Mouse (Mus musculus): ENCODE measurements around the gene Slc12a5. TPM values are rescaled to one million over a fixed set of nuclear protein-coding genes. Genes with fewer than 3 reads are reported as not detected.

The Slc12a5 gene
- total and polyA plus RNA-seq, 2 experiments from 2014 or later, result 41.6 to 139 TPM

DNA sequence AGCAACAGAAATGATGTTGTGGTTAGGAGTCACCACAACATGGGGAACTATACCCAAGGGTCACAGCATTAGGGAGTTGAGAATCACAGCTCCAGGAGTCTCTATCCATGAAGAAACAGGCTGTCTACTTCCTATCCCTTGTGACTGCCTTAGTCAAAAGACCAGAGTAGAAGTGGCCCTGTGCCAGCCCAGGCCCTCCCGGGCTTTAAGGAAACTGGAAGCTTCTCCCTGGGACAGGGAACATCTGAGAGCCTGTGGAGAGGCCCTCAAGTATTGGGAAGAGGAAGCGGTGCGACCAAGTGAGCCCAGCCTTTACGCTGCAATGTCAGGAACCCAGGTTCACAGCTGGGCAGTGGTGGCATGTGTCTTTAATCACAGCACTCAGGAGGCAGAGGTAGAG, 24.6 kb upstream of the Slc12a5 start:
- no peak for ATAC-seq
- peaks cover 21% of the 10 kb centered on the region for H3K4me1 ChIP-seq (ENCODE audit: insufficient read depth)
- no peak overlapping the region for H3K27ac ChIP-seq (ENCODE audit: low read depth, low read length)
- DNase-seq, result no peak
- H3K4me2 ChIP-seq (ENCODE audit: low read depth), result no peak overlapping the region
- 73% methylated on average over 4 of the region's 4 CpGs for WGBS
- no peaks in the 10 kb centered on the region for H3K27me3 ChIP-seq (ENCODE audit: insufficient read depth, low read length)
- no peak overlapping the region for H3K9ac ChIP-seq
- H3K9me3 ChIP-seq (ENCODE audit: low read length), result no peaks in the 10 kb centered on the region
- no peak for TF ChIP-seq CTCF (IDR thresholded peaks at IDR 0.05; ENCODE audit: low read depth)
- no peaks in the 10 kb centered on the region for H3K36me3 ChIP-seq (ENCODE audit: insufficient read depth)
- no peak overlapping the region for H3K4me3 ChIP-seq (ENCODE audit: low read depth, low read length)

DNA sequence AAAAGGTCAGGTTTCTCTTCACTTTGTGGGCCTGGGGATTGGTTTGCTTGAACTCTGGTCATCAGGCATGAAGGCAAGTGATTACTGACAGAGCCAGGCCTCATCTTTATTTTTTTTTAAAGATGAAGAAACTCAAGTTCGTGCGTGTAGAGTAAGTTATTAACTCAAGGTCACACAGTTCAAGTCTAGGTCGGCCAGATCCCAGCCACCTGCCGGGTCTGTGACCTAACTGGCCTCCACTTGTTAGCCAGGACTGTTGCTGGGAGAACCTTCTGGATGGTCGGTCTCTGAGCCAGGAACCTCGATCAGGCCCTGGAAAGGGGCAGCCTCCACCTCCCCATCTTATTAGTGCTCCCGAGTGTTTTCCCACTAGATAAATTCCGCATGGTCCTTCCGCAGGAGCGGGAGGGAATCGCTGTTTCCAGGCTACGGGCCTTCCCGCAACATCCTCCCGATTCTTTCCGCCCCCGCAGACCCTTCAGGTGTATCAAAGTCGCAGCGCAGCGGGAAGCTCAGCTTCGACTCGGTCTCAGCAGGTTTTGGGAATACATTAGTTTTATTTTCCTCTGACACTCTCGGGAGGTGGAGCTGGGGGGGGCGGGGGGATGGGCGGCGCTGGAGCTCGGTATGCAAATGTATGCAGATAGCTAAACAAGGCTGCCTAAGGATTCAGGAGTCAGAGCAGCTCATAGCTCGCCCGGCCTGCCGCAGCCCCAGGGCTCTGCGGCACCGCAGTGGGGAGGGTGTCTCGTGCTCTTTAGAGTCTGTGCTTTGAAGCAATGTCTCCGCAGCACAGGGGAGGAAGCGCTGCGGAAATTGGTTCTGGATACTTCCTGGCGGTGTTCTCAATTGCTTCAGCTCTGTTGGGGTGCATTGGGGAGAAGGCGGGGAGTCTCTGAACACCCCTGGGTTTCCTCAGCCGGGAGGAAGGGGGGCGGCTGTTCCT, 22.2 kb upstream of the Slc12a5 start:
- Histone ChIP-seq H3K27ac (ENCODE audit: low read depth, low read length) (peak overlapping the region; percentile 81), H3K36me3 (ENCODE audit: insufficient read depth) (no peaks in the 10 kb centered on the region), H3K4me3 (ENCODE audit: low read depth, low read length) (peak overlapping the region; percentile 40), H3K9me3 (ENCODE audit: low read length) (no peaks in the 10 kb centered on the region), H3K9ac (peak overlapping the region; percentile 55), H3K4me1 (ENCODE audit: insufficient read depth) (peaks cover 21% of the 10 kb centered on the region), H3K4me2 (ENCODE audit: low read depth) (peak overlapping the region; percentile 71), H3K27me3 (ENCODE audit: insufficient read depth, low read length) (no peaks in the 10 kb centered on the region)
- DNase-seq (peak; percentile 79), ATAC-seq (peak; percentile 96)
- 4% methylated on average over 39 of the region's 39 CpGs for WGBS
- TF ChIP-seq CTCF (IDR thresholded peaks at IDR 0.05; ENCODE audit: low read depth), result no peak

DNA sequence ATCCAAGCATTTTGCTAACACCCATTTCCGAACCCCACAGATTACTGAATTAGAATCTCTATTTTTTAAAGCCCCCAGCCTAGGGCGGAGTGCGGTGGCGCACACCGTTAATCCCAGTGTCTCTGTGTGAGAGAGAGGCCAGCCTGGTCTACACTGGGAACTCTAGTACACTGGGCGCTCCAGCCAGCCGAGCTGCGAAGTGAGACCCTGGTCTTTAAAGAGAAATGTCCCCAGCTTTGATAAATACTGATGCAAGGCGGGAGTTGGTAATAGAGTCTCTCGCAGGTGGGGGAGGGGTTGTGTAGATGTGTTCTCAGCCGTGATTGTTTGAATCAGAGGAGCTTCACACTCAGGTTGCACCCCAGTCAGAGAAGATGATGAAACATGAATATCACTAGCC, 21.5 kb upstream of the Slc12a5 start:
- H3K9me3 ChIP-seq (ENCODE audit: low read length), result no peaks in the 10 kb centered on the region
- H3K27me3 ChIP-seq (ENCODE audit: insufficient read depth, low read length), result no peaks in the 10 kb centered on the region
- peak overlapping the region; percentile 55 for H3K9ac ChIP-seq
- TF ChIP-seq CTCF (IDR thresholded peaks at IDR 0.05; ENCODE audit: low read depth), result no peak
- no peaks in the 10 kb centered on the region for H3K36me3 ChIP-seq (ENCODE audit: insufficient read depth)
- 1% methylated on average over 11 of the region's 11 CpGs for WGBS
- peak overlapping the region; percentile 81 for H3K27ac ChIP-seq (ENCODE audit: low read depth, low read length)
- DNase-seq (peak; percentile 57), ATAC-seq (peak; percentile 58)
- peak overlapping the region; percentile 40 for H3K4me3 ChIP-seq (ENCODE audit: low read depth, low read length)
- H3K4me2 ChIP-seq (ENCODE audit: low read depth), result peak overlapping the region; percentile 71
- H3K4me1 ChIP-seq (ENCODE audit: insufficient read depth), result peaks cover 21% of the 10 kb centered on the region

DNA sequence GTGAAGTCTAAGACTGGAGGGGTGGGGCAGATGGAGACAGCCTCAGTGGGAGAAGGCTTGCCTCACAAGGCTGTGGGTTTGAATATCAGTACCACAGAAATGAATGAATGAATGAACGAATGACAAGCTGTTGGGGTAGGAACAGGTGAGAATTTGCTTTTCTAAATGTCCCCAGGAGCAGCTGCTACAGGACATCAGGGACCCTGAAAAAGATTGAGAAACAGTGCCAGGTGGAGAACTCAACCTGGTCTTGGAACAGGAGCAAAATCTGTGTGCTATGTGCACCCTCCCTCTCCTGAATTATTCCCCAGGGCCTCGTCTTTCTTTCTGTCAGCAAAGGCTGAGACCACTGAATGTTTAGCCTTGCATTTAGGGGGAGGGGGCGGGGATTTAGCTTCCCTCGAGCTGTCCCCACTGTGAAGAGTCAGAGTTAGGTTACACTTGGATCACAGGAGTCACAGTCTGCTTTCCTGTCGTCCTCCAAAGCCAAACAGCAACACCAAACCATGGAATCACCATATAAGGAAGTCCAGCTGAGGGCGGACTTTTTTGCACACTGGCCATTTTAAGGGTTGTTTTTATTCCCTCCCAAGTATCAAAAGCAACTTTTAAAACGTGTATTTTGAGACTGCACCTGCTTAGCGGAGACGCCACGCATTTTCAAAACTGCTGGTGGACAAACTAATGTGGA, 20.3 kb upstream of the Slc12a5 start, which contains the start of gene Mmp9:
Gene Mmp9, plus strand, starts transcription at position 641 of the 691 bp plus-strand sequence.
- ATAC-seq, result no peak
- DNase-seq, result no peak
- H3K4me1 ChIP-seq (ENCODE audit: insufficient read depth), result peaks cover 21% of the 10 kb centered on the region
- peak within 1 kb of the TSS; percentile 81 for H3K27ac ChIP-seq (ENCODE audit: low read depth, low read length)
- H3K4me3 ChIP-seq (ENCODE audit: low read depth, low read length), result no peak within 1 kb of the TSS
- no peaks in the 10 kb centered on the region for H3K27me3 ChIP-seq (ENCODE audit: insufficient read depth, low read length)
- H3K9ac ChIP-seq, result 0 out of 2 replicates have a peak within 1 kb of the TSS, but pooled peaks have one; percentile 25
- 24% methylated on average over 10 of the region's 10 CpGs for WGBS
- no peak for TF ChIP-seq CTCF (IDR thresholded peaks at IDR 0.05; ENCODE audit: low read depth)
- H3K36me3 ChIP-seq (ENCODE audit: insufficient read depth), result no peaks in the 10 kb centered on the region
- H3K9me3 ChIP-seq (ENCODE audit: low read length), result no peaks in the 10 kb centered on the region
- H3K4me2 ChIP-seq (ENCODE audit: low read depth), result peak within 1 kb of the TSS; percentile 71; the same call in 1 of the 2 replicates

DNA sequence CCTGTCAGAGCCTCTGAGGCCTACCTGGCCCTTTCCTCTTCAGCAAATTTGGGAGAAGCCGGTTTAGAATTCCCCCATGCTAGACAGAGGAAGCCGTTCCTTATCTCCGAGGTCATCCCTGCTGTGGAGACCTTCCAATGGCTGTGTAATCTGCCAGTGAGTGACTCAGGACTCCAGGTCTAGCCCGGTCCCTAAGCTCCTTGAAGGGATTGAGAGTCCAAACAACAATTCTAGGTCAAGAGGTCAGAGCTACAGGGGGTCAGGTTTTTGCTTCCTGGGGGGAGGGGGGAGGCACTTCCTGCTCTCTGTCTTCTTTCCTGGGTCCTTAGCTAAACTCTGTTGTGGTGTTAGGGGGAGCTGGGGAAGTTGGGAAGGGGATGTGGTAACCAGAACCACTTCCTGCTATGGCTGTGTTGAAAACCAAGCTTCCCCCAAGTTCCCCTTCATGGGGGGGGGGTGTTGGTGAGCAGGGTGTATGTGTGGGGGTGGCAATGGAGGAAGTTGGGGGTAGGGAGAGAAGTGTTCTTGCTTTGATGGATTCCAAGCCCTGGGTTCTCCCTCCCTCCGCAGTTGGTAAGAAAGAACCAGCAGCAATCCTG, 17.8 kb upstream of the Slc12a5 start:
- no peak overlapping the region for H3K4me3 ChIP-seq (ENCODE audit: low read depth, low read length)
- no peaks in the 10 kb centered on the region; the same call in 1 of the 2 replicates for H3K27me3 ChIP-seq (ENCODE audit: insufficient read depth, low read length)
- no peaks in the 10 kb centered on the region for H3K9me3 ChIP-seq (ENCODE audit: low read length)
- peaks cover 21% of the 10 kb centered on the region for H3K4me1 ChIP-seq (ENCODE audit: insufficient read depth)
- no peak for DNase-seq
- no peak for ATAC-seq
- no peaks in the 10 kb centered on the region for H3K36me3 ChIP-seq (ENCODE audit: insufficient read depth)
- H3K4me2 ChIP-seq (ENCODE audit: low read depth), result no peak overlapping the region
- no peak overlapping the region for H3K9ac ChIP-seq
- 15% methylated on average over 5 of the region's 5 CpGs for WGBS
- TF ChIP-seq CTCF (IDR thresholded peaks at IDR 0.05; ENCODE audit: low read depth), result no peak
- no peak overlapping the region for H3K27ac ChIP-seq (ENCODE audit: low read depth, low read length)

DNA sequence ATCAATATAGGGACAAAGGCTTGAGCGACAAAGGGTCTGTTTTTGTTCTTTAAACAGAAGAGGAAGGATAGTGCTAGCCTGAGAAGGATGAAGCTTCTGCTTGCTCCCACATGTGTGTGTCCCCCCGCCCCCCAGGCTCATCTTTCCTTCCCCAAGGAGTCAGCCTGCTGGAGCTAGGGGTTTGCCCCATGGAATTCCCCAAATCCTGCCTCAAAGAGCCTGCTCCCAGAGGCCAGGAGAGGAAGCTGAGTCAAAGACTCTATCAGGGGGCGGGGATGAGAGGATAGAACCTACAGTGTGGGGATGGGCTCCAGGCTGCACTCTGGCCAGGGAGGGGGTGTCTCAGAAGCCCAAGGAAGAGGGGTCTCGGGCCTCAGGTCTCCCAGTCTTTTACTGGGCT, 13.1 kb upstream of the Slc12a5 start:
- H3K4me2 ChIP-seq (ENCODE audit: low read depth), result no peak overlapping the region
- 34% methylated on average over 4 of the region's 4 CpGs for WGBS
- H3K9ac ChIP-seq, result no peak overlapping the region
- peaks cover 36% of the 10 kb centered on the region for H3K27me3 ChIP-seq (ENCODE audit: insufficient read depth, low read length)
- no peak overlapping the region for H3K27ac ChIP-seq (ENCODE audit: low read depth, low read length)
- H3K9me3 ChIP-seq (ENCODE audit: low read length), result no peaks in the 10 kb centered on the region
- ATAC-seq (no peak), DNase-seq (no peak)
- H3K4me1 ChIP-seq (ENCODE audit: insufficient read depth), result no peaks in the 10 kb centered on the region
- TF ChIP-seq CTCF (IDR thresholded peaks at IDR 0.05; ENCODE audit: low read depth), result no peak
- no peaks in the 10 kb centered on the region for H3K36me3 ChIP-seq (ENCODE audit: insufficient read depth)
- no peak overlapping the region for H3K4me3 ChIP-seq (ENCODE audit: low read depth, low read length)
